Mouse (Mus musculus) cerebellum, postnatal 25 days (tissue): ENCODE results near the gene Cdk14.
"Not testable (repeated sequence)": the region's sequence is repeated elsewhere in the genome, so short reads cannot be mapped to it uniquely, and the experiment has no call there.

Experiments
- DNase-seq, 2 experiments: peaks; one replicate each; pipeline ENCODE4 v3.0.0; 2021; ENCODE audit warnings: mixed read lengths in 2 of 2

Gene Cdk14

GRCm38 (mm10) chr5:4973408-4973807, 446.7 kb downstream of the Cdk14 start:
- no peak for DNase-seq

- DNase-seq = peak; percentile 57 to 73
Observed at GRCm38 (mm10) chr5:4962063-4962610, 458.0 kb downstream of the Cdk14 start.

- DNase-seq = no peak
Observed at GRCm38 (mm10) chr5:4961636-4962035, 458.5 kb downstream of the Cdk14 start.

GRCm38 (mm10) chr5:4959446-4959845, 460.7 kb downstream of the Cdk14 start:
- DNase-seq = no peak

- DNase-seq = no peak
Observed at GRCm38 (mm10) chr5:4955993-4956392, 464.1 kb downstream of the Cdk14 start.

GRCm38 (mm10) chr5:4955392-4955791, 464.7 kb downstream of the Cdk14 start:
- no peak for DNase-seq

- DNase-seq = no peak
Observed at GRCm38 (mm10) chr5:4949433-4949832, 470.7 kb downstream of the Cdk14 start.

- peak in 1 of 2 experiments; percentile 14 for DNase-seq
Observed at GRCm38 (mm10) chr5:4948090-4948954, 471.8 kb downstream of the Cdk14 start.

GRCm38 (mm10) chr5:4935131-4935530, 485.0 kb downstream of the Cdk14 start:
- no peak for DNase-seq

- no peak for DNase-seq
Observed at GRCm38 (mm10) chr5:4934491-4934890, 485.6 kb downstream of the Cdk14 start.

- no peak for DNase-seq
Observed at GRCm38 (mm10) chr5:4931539-4932143, 488.5 kb downstream of the Cdk14 start.

GRCm38 (mm10) chr5:4929628-4930027, 490.5 kb downstream of the Cdk14 start:
- DNase-seq = no peak

GRCm38 (mm10) chr5:4924866-4925265, 495.2 kb downstream of the Cdk14 start:
- no peak for DNase-seq

- DNase-seq = peak; percentile 68 to 79
Observed at GRCm38 (mm10) chr5:4918376-4918775, 501.7 kb downstream of the Cdk14 start.

GRCm38 (mm10) chr5:4917743-4918142, 502.4 kb downstream of the Cdk14 start:
- no peak for DNase-seq

GRCm38 (mm10) chr5:4917274-4917673, 502.8 kb downstream of the Cdk14 start:
- DNase-seq = no peak

GRCm38 (mm10) chr5:4916390-4917273, 503.5 kb downstream of the Cdk14 start:
- DNase-seq = peak; percentile 58 to 63

GRCm38 (mm10) chr5:4904911-4905310, 515.2 kb downstream of the Cdk14 start:
- not testable (repeated sequence) for DNase-seq

- no peak for DNase-seq
Observed at GRCm38 (mm10) chr5:4898241-4898640, 521.9 kb downstream of the Cdk14 start.

GRCm38 (mm10) chr5:4894988-4895387, 525.1 kb downstream of the Cdk14 start:
- no peak for DNase-seq

- no peak for DNase-seq
Observed at GRCm38 (mm10) chr5:4893852-4894207, 526.3 kb downstream of the Cdk14 start.

- DNase-seq = no peak
Observed at GRCm38 (mm10) chr5:4893206-4893851, 526.8 kb downstream of the Cdk14 start.
